Mouse (Mus musculus): ENCODE results near the gene Klhdc8a. TPM values are rescaled to one million over a fixed set of nuclear protein-coding genes. Genes with fewer than 3 reads are reported as not detected.

The Klhdc8a gene
- total and polyA plus RNA-seq, 3 experiments: not detected

- H3K9me3 ChIP-seq (replicated peaks; ENCODE audit: low read length): peaks cover 12% of the 10 kb centered on the region
- no peak overlapping the region for H3K27ac ChIP-seq (ENCODE audit: insufficient read depth, low read depth)
- in situ Hi-C loops (cut with MboI; ENCODE audit: low pct_ligation_motif_present, low pct_unique_long_range_greater_than_20kb, low sequenced_read_pairs): loop anchor here (5.0 kb wide), 1 partner anchor 37 kb away; the partner anchor contains the start of gene Nuak2
- TF ChIP-seq POLR2AphosphoS2 (IDR thresholded peaks at IDR 0.05; ENCODE audit: low read depth, low read length): no peak
- no peak for TF ChIP-seq MYC (IDR thresholded peaks at IDR 0.05; ENCODE audit: low read depth, low read length)
- TF ChIP-seq ELF1 (IDR thresholded peaks at IDR 0.05; ENCODE audit: low read depth, low read length): no peak
- TF ChIP-seq MXI1 (IDR thresholded peaks at IDR 0.05; ENCODE audit: low read depth, low read length): no peak
- no peak for TF ChIP-seq NRF1 (IDR thresholded peaks at IDR 0.05; ENCODE audit: low read depth, low read length)
- no peak overlapping the region for H3K4me2 ChIP-seq (ENCODE audit: insufficient read depth, low read depth, poor library complexity, severe bottlenecking)
- no peaks in the 10 kb centered on the region for H3K79me2 ChIP-seq (replicated peaks; ENCODE audit: control insufficient read depth, extremely low read depth, insufficient read depth, poor library complexity, severe bottlenecking)
- H3K4me1 ChIP-seq (ENCODE audit: control insufficient read depth in 1 of 2, insufficient read depth in 2 of 2): no peaks in the 10 kb centered on the region; a peak in 1 of 4 replicates
- dilution Hi-C loops (cut with MboI; ENCODE audit: extremely low pct_ligation_motif_present, extremely low pct_unique_long_range_greater_than_20kb, low sequenced_read_pairs): no loop called here
- no peaks in the 10 kb centered on the region for H3K27me3 ChIP-seq (replicated peaks)
- DNase-seq (ENCODE audit: extremely low read depth): no peak
- H3K9ac ChIP-seq (ENCODE audit: insufficient read depth, low read depth): no peak overlapping the region
- H3K36me3 ChIP-seq (replicated peaks in 1 of 2; ENCODE audit: control insufficient read depth in 1 of 2, insufficient read depth in 1 of 2, low read length in 1 of 2): peaks cover 0 to 26% of the 10 kb centered on the region in 2 experiments
- no peak overlapping the region for H3K4me3 ChIP-seq (replicated peaks in 1 of 3; ENCODE audit: low read depth in 2 of 3, low read length in 2 of 3, poor library complexity in 1 of 3)
Observed at GRCm38 (mm10) chr1:132354234-132354633, 55.8 kb downstream of the Klhdc8a start.

- H3K9me3 ChIP-seq (replicated peaks; ENCODE audit: low read length): peaks cover 9% of the 10 kb centered on the region
- dilution Hi-C loops (cut with MboI; ENCODE audit: extremely low pct_ligation_motif_present, extremely low pct_unique_long_range_greater_than_20kb, low sequenced_read_pairs): no loop called here
- H3K79me2 ChIP-seq (replicated peaks; ENCODE audit: control insufficient read depth, extremely low read depth, insufficient read depth, poor library complexity, severe bottlenecking): no peaks in the 10 kb centered on the region
- in situ Hi-C loops (cut with MboI; ENCODE audit: low pct_ligation_motif_present, low pct_unique_long_range_greater_than_20kb, low sequenced_read_pairs): no loop called here
- TF ChIP-seq MAX (IDR thresholded peaks at IDR 0.05; ENCODE audit: low read length) (no peak), CHD2 (IDR thresholded peaks at IDR 0.05; ENCODE audit: low read length) (no peak), SIN3A (IDR thresholded peaks at IDR 0.05; ENCODE audit: low read length) (no peak), ZMIZ1 (IDR thresholded peaks at IDR 0.05; ENCODE audit: low read depth, low read length) (no peak), NELFE (IDR thresholded peaks at IDR 0.05; ENCODE audit: low read depth, low read length) (no peak), KAT2A (IDR thresholded peaks at IDR 0.05; ENCODE audit: insufficient replicate concordance, low read length) (no peak), MEF2A (IDR thresholded peaks at IDR 0.05; ENCODE audit: borderline replicate concordance, low read depth, low read length) (no peak), JUN (IDR thresholded peaks at IDR 0.05; ENCODE audit: insufficient read depth, low read depth, low read length) (no peak), ZNF384 (IDR thresholded peaks at IDR 0.05; ENCODE audit: low read depth, low read length) (no peak), MXI1 (IDR thresholded peaks at IDR 0.05; ENCODE audit: low read depth, low read length) (no peak), ELF1 (IDR thresholded peaks at IDR 0.05; ENCODE audit: low read depth, low read length) (no peak), UBTF (IDR thresholded peaks at IDR 0.05; ENCODE audit: low read depth, low read length) (no peak), IRF4 (IDR thresholded peaks at IDR 0.05; ENCODE audit: low read depth, low read length) (no peak), ETS1 (conservative IDR thresholded peaks at IDR 0.05; ENCODE audit: low read depth, low read length) (no peak), MYC (IDR thresholded peaks at IDR 0.05; ENCODE audit: low read depth, low read length) (no peak), BHLHE40 (IDR thresholded peaks at IDR 0.05; ENCODE audit: low read depth, low read length) (no peak), POLR2AphosphoS2 (IDR thresholded peaks at IDR 0.05; ENCODE audit: low read depth, low read length) (no peak), MAFK (IDR thresholded peaks at IDR 0.05; ENCODE audit: insufficient replicate concordance, low read length) (no peak), MAZ (IDR thresholded peaks at IDR 0.05; ENCODE audit: low read depth, low read length) (no peak)
- H3K4me2 ChIP-seq (ENCODE audit: insufficient read depth, low read depth, poor library complexity, severe bottlenecking): no peak overlapping the region
- no peak overlapping the region for H3K9ac ChIP-seq (ENCODE audit: insufficient read depth, low read depth)
- H3K27me3 ChIP-seq (replicated peaks): no peaks in the 10 kb centered on the region
- no peak overlapping the region for H3K27ac ChIP-seq (ENCODE audit: insufficient read depth, low read depth)
- H3K4me1 ChIP-seq (ENCODE audit: control insufficient read depth in 1 of 2, insufficient read depth in 2 of 2): no peaks in the 10 kb centered on the region; a peak in 1 of 4 replicates
- peaks cover 0 to 23% of the 10 kb centered on the region in 2 experiments for H3K36me3 ChIP-seq (replicated peaks in 1 of 2; ENCODE audit: control insufficient read depth in 1 of 2, insufficient read depth in 1 of 2, low read length in 1 of 2)
- DNase-seq (ENCODE audit: extremely low read depth): no peak
- no peak overlapping the region for H3K4me3 ChIP-seq (replicated peaks in 1 of 3; ENCODE audit: low read depth in 2 of 3, low read length in 2 of 3, poor library complexity in 1 of 3)
Observed at GRCm38 (mm10) chr1:132355162-132355601, 56.8 kb downstream of the Klhdc8a start.
